Mouse (Mus musculus) central nervous system, embryonic 14 days (tissue): ENCODE measurements around the gene Asb17. TPM values are rescaled to one million over a fixed set of nuclear protein-coding genes. Genes with fewer than 3 reads are reported as not detected.

ENCODE experiments used
- polyA plus RNA-seq: library from polyadenylated mRNA; depleted of rRNA; stranded (reverse); fragments of >200 nt; gene quantifications from 2 replicates; pipeline ENCODE4 v1.2.3, GENCODE M21; 2012; rRNA removed

The Asb17 gene
- polyA plus RNA-seq = 0.06 TPM in 1 of 2 replicates, not detected in the other

DNA sequence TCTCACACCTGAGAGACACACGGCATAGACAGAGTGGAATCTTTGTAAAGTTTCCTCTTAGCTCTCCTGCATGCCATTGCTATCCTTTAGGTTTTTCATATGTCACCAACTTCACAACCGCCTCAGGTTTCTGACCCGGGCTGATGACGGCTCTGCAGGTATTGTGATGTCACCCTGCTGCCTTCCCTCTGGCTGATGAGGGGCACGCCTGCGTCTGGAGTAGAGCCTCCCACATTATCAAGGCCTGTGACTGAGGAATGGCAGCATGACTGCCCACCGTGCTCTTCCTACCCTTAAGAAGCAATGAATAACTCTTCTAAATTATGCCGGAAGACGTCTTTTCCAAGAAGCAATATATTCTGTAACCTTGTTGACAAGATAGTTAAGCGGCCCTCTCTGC, at the start of gene Asb17:
Gene Asb17, plus strand, starts transcription at position 180 of the 400 bp plus-strand sequence.

Other genes with a start within 250 kb of the Asb17 start
- gene St6galnac3, start 119.0 kb upstream of the Asb17 start, polyA plus RNA-seq = 14.1 and 15.7 TPM in 2 replicates
- gene Msh4, start 61.9 kb downstream of the Asb17 start, polyA plus RNA-seq = 0.18 and 0.23 TPM in 2 replicates
- 84.8 and 97.3 TPM in 2 replicates for gene Rabggtb, start 68.8 kb downstream of the Asb17 start, polyA plus RNA-seq
- gene Acadm, start 100.4 kb downstream of the Asb17 start, polyA plus RNA-seq = 60.7 and 70.6 TPM in 2 replicates
- gene Slc44a5, start 129.2 kb downstream of the Asb17 start, polyA plus RNA-seq = 15.2 and 15.9 TPM in 2 replicates